Mouse (Mus musculus) embryonic fibroblast, embryonic 13.5 days (primary cell): ENCODE data around the gene Cnga4.

ENCODE experiments used
- CTCF ChIP-seq: IDR thresholded peaks from 2 replicates; pipeline ENCODE4 v1.5.1; 2011; ENCODE audit warnings: mild to moderate bottlenecking, control low read depth, low read length, moderate library complexity, borderline replicate concordance; ENCODE audit not compliant: insufficient read depth
- POLR2A ChIP-seq: IDR thresholded peaks from 2 replicates; pipeline ENCODE4 v1.6.1; 2011; ENCODE audit warnings: low read depth, mild to moderate bottlenecking, control low read depth, low read length, moderate library complexity

GRCm38 (mm10) chr7:105361713-105362112 lies 42.7 kb upstream of the Cnga4 start:
- TF ChIP-seq CTCF, result no peak
- no peak for TF ChIP-seq POLR2A
